Mouse (Mus musculus): ENCODE results near the gene Ubc.

GRCm38 (mm10) chr5:125392618-125392976, 2.6 kb upstream of the Ubc start:
- TF ChIP-seq POLR2A (IDR thresholded peaks at IDR 0.05; ENCODE audit: low read depth, low read length) (no peak), CTCF (conservative IDR thresholded peaks at IDR 0.05; ENCODE audit: insufficient read depth, insufficient read length, low read depth, low read length) (no peak)

Measured in kidney, adult 2 months (tissue).